Mouse (Mus musculus): ENCODE measurements around the gene Sept6.

The Sept6 gene

DNA sequence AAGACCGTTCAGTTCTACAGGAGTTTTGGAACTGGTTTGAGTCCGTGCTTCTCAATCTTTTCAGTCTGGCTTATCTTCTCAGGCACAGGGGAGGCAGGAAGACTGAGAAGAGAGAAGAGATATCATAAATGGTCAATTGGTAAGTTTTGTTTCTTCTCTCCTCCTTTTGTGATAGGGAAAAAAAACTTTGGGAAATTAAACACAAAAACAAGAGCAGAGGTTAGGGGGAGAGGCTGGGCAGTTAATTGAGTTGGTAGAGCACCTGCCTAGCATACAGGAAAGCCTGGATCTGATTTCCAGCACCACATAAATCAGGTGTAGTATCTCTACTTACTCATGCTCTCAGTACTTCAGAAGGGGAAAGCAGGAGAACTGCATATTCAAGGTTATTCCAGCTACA lies at the start of gene Sept6:
Sept6 (minus strand) TSS at position 101 of the 400 bp plus-strand sequence.
- no peak for DNase-seq (ENCODE audit: low spot score)

DNA sequence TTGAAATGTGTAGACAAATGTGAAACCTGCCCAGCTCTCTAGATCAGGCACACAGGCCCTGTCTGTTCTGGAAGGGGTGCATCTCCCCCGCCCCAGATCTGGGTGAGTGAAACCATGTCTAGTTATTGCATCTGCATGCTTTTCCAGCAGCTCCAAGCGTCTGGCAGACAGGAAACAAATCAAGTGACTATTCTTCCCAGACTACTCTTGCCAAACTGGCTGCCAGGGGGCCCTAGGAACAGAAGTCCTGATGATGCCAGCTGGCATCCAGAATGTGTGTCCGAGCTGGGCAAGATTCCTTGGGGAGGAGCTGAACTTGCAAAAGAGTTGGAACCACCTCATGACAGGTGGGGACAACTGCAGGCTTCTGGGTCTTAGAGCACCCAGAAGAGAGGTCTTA lies 36.8 kb upstream of the Sept6 start:
- no peak for DNase-seq (ENCODE audit: low spot score)

DNA sequence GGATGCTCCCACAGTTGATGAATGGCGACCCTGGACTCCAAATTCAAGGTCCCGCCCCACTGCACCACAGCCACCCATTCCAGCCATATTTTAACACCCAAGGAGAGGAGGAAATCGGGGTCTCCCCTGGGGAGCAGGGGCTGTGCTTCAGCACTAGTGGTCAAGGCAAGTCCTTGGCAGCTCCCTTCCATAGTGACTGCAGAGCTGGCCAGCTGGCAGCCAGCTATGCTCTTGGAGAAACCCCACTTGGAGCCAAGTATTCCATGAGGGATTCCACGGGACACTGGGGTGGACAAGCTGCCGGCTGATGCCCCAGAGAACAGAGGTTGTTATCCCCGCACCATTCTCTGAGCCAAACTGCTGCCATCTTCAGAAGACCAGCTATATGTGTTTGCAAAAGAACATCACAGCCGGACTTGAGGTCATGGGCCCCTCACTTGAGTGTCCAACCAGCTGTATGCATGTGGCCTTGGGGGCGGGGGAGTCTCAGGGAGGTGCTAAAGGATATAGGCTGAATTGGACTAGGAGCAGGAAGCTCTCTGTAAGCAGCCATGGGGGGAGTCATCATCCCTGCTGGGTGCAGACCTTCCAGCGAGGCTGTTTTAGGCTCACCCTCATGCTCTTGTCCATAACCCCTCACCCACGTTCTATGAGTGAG lies 32.2 kb upstream of the Sept6 start:
- no peak for DNase-seq (ENCODE audit: low spot score)

DNA sequence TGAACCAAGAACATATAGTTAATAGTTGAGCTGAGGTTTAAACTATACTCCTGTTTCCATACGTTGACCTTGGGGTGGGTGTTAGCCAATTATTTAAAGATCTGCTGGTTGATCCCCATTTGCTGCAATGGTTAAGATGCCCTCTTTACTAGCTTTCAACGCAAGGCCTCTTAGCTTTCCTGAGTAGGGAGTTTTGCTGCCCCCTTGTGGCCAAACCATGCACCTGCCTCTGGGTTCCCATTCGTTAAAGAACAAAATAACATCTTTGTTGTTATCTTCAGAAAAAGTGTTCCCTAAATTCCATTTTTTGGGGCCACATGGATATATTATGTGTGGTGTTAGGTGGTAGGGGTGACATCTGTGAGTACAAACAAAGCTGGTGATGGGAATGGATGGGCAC lies 31.1 kb upstream of the Sept6 start:
- DNase-seq (ENCODE audit: low spot score) = peak; percentile 41

DNA sequence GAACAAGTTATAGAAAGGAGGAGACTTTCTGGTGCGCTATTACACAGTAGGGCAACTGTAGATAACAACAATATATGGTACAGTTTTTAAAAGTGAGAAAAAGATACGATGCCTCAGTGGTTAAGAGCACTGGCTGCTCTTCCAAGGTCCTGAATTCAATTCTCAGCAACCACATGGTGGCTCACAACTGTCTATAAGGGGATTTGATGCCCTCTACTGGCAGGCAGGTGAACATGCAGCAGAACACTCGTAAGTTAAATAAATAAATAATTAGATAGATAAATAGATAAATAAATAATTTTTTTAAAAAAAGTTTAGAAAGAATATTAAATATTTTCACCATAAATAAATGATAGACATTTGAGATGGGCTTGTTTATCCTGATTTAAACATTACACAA lies 27.5 kb upstream of the Sept6 start:
- no peak for DNase-seq (ENCODE audit: low spot score)

DNA sequence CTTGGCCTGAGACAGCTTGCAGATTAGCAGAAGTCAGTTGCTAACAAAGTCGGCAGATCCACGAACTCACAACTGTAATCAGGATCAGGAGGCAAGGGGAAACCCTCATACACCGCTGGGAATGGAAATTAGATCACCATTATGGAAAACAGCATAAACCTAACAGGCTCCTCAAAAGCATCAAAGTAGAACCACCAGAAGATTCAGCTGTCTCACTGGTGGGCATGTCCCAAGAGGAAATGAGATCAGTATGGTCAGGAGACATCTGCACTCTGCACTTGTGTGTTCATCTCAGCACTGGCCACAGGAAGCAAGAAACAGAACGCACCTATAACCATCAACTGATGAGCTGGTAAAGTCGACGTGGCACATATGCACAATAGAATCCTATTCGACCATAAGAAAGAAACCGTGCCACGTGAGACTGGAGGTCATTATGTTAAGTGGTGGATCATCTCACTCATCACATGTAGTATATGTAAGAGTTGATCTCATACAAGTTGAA lies 26.6 kb upstream of the Sept6 start:
- no peak for DNase-seq (ENCODE audit: low spot score)

DNA sequence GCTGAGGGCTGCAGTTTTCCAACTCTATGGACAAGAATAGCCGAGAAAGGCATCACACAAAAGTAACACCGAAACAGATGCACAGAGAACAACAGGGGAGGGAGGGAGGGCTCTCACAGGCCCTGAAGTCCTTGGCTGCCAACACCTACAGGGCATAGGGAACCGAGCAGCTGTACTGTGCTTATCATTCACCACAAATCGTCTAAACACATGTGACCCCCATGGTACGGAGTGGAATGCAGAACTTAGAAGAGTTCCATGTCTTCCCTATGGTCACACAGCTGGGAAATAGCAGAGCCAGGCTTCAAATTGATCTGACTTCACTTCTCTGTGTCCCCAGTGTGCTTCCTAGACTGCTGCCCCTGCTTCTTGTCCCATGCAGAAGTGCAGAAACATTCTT lies 22.3 kb upstream of the Sept6 start:
- DNase-seq (ENCODE audit: low spot score) = no peak

GRCm38 (mm10) chrX:36991039-36991438 lies 555 bp downstream of the Sept6 start:
- no peak for DNase-seq (ENCODE audit: low spot score)

DNA sequence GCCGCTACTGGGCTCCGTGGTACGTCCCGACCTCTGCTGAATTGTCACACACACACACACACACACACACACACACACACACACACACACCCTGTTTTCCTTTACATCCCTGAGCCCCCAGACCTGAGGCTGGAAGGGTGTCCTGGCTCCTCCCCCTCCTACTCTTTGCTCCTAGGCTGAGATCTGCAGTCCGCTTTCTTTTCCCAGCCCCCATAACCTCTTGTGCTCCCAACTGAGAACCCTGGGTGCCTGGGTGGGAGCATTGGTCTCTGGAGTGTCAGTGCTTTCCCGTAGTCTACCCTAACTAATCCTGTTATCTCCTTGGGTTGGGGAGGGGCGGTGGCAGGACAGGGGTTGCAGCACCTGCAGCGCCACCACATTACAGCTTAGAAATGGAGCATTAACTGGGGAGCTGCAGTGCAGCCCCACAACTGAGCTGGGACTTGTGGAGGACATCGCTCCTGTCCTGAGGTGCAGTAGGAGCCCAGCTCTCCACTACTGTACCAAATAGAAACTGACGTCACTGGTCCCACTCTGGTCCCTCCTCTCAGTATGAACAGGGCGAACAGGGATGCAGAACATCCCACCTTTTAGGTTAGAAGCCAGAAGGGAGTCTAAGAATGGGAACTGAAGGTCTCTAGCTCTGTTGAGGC lies 1.7 kb downstream of the Sept6 start:
- no peak for DNase-seq (ENCODE audit: low spot score)

DNA sequence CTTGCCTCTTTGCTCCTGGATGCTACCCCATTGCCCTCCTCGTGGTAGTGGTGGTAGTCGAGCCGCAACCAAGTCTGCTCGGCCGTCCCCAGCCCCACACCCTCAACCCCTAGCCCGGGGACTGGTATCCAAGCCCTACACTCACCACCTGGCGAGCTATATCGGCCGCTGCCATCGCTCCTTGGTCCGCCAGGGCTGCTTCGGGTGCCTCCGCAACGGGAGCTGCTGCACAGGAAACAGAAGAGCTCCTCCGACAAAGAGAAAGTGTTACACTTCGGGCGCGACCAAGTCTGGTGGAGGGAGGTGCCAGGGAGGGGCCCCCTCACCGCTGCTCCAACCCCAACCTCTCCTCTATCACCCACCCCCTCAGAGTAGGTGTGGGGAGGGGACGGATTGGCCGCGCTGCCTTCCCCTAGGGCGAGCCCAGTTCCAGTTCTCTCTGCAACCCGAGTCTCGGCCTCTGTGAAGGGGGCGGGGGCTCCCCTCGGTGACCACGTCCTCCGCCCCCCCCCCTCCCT lies 2.3 kb downstream of the Sept6 start:
- DNase-seq (ENCODE audit: low spot score) = peak; percentile 29

- DNase-seq (ENCODE audit: low spot score) = peak; percentile 14
Measured at GRCm38 (mm10) chrX:36988754-36989153, 2.8 kb downstream of the Sept6 start.

GRCm38 (mm10) chrX:36987851-36988250 lies 3.7 kb downstream of the Sept6 start:
- no peak for DNase-seq (ENCODE audit: low spot score)

DNA sequence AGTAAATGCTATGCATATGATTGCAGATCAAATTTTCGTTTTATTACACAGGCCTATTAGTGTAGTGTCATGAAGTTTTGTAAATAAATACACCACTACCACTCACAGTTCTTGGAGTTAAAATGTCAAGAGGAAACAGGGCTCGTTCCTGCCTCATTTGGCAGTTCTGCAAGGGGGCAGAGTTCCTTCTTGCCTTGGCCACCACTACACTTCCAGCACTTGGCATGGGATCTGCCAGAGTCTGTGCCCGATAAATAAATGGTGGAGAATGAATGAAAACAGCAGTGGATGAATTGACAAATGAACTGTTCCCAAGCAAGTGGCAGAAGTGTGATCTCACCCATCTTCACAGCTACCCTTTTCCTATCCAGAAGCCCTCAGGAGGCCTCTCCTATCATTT lies 6.6 kb downstream of the Sept6 start:
- DNase-seq (ENCODE audit: low spot score) = no peak

DNA sequence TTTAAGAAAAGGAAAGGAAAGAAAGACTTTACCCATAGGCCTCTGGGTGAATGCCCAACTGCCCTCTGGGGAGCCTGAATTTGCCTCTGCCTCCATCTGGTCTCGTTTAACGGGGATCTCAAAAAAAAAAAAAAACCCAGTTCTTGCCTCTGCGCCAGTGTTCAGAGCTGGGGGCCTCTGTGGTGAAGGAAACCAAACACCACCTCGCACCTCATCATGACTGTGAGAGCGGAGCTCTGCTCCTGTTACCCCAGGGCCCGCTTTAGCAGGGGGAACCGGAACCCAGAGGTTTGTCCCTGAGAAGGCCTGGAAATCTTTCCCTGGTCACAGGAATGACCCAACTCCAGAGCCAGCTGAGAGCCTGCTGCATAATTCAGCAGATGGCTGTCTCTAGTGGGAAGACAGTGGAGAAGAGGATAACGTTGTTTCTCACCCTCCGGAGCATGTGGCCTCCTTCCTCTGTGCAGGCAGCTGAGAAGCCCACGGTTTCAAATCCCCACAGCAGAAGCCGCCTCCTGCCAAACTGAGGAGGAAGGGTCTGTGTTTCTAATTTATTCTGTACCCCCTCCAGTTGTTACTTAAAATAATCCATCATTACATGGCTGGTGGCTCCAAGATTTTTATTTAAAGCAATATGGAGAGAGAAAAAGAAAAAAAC lies 7.8 kb downstream of the Sept6 start:
- no peak for DNase-seq (ENCODE audit: low spot score)

DNA sequence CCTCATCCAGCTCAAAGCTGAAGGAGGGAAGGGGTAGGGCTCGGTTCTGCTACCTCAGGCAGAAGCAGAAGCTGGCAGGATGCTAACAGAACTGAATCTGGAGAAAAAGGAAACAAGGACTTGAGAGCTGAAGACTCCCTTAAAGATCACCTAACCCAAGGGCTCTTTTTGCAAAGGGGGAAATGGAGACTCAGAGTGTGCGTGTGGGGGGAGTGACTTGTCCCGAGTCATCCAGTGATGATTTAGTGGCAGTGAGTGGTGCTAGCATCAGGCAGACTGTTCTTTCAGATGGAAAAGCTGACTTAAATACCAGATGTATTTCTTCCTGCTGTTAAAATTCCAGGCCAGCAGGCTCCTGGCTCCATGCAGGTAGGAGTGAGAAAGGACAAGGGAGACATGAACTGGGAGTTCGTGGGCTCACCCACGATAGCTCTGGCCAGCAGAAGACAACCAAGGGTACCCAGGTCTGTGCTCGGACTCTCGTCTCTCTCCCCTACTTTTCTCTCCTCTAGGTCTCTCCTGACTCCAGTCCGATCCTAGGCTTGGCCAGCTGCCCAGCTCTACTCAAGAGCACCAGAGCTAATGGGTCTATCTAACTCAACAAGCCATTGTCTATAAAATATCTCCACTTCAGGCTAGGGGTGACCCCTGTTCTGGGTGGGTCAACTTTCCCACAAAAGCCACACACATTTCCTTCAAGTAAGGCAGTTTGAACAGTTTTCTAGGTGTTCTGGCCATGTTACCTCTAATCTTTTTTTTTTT lies 8.5 kb downstream of the Sept6 start:
- DNase-seq (ENCODE audit: low spot score) = no peak

- DNase-seq (ENCODE audit: low spot score) = no peak
Measured at GRCm38 (mm10) chrX:36980563-36981187, 10.9 kb downstream of the Sept6 start.

DNA sequence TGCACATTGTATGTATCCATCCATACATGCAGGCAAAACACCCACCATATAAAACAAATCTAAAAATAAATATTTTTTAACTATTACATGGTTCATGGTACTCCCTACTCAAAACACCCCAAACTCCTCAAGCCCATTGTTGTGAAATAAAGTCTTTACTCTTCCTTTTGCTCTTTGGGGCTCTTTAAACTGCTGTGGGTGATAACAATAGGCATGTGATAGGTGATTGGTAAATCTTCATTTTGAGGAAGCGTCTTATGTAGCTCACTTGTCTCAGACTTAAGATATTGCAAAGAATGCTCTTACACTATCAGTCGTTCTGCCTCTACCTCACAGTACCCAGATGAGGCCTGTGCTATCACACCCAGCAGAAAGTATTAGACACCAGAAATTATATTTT lies 13.7 kb downstream of the Sept6 start:
- no peak for DNase-seq (ENCODE audit: low spot score)

- DNase-seq (ENCODE audit: low spot score) = no peak
Measured at GRCm38 (mm10) chrX:36976980-36977379, 14.6 kb downstream of the Sept6 start.

DNA sequence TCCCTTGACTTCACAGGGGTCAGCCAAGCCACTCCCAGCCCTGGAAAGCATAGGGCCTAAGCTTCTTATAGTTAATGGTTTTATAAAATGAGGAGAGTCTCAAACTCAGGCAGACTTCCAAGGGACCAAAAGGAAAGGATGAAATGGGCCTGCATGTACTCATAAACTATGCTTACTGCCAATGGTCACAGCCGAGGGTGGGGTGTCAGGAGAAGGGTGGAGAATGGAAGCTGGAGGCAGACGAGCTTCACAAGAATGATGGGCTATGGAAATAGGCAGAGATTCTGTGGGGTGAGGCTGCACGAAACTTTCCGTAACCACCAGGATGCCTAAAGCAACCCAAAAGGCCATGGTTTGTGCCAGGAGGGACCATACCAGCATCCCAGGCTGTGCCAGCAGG lies 15.3 kb downstream of the Sept6 start:
- no peak for DNase-seq (ENCODE audit: low spot score)

DNA sequence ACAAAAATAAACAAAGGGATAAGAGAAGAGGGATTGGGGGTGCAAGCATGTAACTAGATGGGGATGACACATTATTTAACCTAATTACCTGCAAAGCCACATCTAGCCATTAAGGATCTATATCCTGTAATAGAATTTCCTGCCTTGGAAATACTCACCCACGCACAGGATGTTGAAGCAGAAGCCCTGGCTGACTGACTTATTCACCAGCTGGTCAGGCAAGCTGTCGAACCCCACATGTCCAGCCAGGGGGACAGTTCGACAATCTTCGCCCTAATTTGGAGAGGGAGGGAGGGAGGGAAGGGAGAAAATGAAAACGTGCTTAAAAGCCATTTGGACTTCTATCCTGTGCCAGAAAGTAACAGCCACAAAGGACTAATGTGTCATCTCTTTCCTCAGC lies 16.7 kb downstream of the Sept6 start:
- DNase-seq (ENCODE audit: low spot score) = no peak

- DNase-seq (ENCODE audit: low spot score) = no peak
Measured at GRCm38 (mm10) chrX:36972951-36973471, 18.6 kb downstream of the Sept6 start.

DNA sequence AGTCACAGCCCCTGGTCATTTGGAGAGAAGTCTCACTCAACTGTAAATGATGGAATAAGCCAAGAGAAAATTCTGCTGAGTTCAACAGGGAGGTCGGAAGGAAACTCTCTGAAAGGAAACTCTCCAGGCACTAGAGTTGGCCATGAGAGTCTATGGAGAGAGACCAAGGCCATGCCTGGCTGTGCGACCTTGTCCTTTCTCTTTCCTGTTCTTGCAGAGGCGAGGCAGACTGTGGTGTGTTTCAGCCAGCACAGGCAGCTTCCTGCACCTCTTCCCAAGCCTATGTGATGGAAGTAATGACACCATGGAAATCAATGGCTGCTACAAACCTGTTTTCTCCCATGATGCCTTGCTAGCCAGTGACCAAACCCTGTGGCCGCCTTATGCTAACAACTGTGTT lies 20.4 kb downstream of the Sept6 start:
- no peak for DNase-seq (ENCODE audit: low spot score)

Data from c-Kit-positive CD71-positive TER-119-positive erythroid progenitor cells, embryonic 14.5 days (primary cell).